Mouse (Mus musculus) kidney, postnatal 25 days (tissue): ENCODE data around the gene Btbd3.
"Not testable (repeated sequence)": the region's sequence is repeated elsewhere in the genome, so short reads cannot be mapped to it uniquely, and the experiment has no call there.

ENCODE experiments used
- DNase-seq, 2 experiments: peaks; one replicate each; pipeline ENCODE4 v3.0.0; 2021; ENCODE audit warnings: mixed read lengths in 2 of 2

The Btbd3 gene

DNA sequence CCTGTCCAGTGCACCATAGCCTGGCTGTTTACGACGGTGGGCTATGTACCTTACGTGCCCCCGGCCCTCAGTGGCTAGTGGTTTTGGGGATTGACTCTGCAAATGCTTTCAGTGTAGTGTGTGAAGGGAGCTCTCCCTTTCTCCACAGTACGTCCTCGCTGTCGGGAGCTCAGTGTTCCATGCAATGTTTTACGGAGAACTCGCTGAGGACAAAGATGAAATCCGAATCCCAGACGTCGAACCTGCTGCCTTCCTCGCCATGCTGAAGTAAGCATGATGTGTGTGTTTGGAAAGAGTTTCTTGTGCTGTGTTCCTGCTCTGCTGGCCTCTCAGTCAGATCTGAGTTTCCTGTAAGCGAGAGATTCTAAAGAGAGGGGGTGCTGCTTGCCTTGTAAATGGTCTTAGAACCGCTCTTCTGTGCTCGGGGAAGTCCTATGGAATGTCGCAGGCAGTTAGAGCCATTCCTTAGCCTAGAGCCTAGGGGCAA, 23.9 kb downstream of the Btbd3 start:
- peak in 1 of 2 experiments; percentile 28 for DNase-seq

DNA sequence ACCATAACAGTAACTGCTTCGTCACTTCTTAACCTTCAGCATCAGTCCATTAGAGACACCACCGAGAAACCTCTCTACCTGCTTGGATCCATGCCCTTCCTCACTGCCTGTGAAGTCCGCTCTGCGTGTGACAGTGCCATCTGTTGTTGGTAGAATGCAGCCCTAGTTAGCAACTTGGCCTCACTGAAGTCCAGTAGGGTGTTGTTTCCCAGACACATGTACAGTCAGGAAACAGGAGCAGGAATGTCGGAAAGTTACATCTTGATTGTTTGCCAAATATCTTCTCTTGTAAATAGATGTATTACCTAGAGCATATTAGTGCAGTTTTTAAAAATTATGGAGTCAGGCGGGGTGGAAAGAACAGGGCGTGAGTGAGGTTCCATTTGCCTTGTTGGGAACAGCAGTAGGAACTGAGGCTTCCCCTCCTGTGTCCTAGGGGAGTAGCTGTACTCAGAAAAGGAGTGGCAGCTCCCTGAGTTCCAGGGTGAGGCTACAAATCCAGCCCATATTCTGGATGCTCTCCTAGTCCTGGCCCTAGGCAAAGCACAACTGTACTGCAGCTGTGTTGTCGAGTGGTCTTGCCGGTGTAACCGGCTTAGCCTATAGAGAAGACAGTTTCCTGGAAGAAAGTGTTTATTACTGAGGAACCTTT, 25.3 kb downstream of the Btbd3 start:
- DNase-seq, result peak; percentile 52 to 62

DNA sequence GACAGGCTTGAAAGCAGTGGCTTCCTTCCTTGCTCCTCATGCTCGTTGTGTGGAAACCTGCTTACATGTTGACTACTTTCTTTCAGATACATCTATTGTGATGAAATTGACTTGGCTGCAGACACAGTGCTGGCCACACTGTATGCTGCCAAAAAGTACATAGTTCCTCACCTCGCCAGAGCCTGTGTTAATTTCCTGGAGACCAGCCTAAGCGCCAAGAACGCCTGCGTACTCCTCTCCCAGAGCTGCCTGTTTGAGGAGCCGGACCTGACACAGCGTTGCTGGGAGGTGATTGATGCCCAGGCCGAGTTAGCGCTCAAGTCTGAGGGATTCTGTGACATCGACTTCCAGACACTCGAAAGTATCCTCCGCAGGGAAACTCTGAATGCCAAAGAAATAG, 27.0 kb downstream of the Btbd3 start:
- peak in 1 of 2 experiments; percentile 47 for DNase-seq

DNA sequence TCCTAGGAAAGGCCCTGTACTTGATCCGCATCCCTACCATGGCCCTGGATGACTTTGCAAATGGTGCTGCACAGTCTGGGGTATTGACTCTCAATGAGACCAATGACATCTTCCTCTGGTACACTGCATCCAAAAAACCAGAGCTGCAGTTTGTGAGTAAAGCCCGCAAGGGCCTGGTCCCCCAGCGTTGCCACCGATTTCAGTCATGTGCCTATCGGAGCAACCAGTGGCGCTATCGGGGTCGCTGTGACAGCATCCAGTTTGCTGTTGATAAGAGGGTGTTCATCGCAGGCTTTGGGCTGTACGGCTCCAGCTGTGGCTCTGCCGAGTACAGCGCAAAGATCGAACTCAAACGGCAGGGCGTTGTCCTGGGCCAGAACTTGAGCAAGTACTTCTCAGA, 27.5 kb downstream of the Btbd3 start:
- peak in 1 of 2 experiments; percentile 28 for DNase-seq

DNA sequence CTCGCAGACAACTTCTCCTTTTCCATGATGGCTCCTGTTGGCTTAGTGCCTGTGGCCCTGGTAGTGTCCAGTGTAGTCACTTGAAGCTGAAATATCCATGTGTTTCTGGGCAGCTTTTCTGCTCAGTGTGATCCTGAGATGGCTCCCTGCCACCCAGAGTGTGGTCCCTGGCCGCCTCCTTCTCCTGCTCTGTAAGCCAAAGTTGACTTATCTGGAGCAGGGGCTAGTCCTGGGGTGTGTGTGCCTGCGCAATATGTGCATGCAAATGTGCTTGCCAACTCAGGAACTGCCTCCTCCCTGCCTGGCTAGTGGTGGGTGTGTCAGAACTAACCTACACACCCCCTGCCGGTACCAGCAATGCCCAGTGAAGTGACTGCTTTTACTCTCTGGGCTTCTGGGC, 29.4 kb downstream of the Btbd3 start:
- peak in 1 of 2 experiments; percentile 35 for DNase-seq

DNA sequence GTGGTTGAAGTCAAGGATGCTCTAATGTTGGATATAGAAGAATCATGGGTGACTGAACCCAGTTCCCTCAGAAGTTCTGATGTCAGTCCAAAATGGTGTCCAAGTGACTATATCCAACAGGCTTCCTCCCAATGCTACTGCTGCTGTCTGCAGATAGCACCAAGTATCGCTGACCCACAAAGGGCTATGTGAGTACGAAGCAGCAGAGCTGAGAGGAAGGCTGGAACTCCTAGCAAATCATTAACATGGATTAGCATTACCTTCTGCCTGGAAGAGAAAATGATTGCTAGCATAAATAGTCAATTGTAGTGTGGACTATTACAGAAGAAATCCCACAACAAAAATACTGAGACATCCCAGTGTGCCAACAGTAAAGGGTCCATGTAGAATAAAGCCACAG, 33.8 kb downstream of the Btbd3 start:
- peak in 1 of 2 experiments; percentile 44 for DNase-seq

DNA sequence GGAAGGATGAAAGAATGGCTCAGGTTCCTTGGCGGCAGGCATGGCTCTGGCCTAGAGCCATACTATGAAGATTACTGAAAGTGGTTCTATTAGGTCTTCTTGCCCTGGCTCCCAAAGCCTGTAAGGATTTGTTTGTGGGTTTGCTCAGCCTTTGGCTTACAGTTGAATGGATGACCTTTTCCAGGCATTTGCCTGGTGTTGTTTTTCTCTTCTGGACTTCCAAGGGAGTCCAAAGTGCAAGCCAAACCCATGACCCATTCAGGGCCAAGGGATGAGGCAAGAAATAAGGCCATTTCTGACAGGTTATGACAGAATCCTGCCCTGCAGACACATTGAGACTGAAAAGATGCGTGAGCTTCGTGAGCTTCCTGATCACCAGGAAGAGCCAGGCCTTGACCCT, 37.9 kb downstream of the Btbd3 start:
- DNase-seq, result peak; percentile 25 to 44

DNA sequence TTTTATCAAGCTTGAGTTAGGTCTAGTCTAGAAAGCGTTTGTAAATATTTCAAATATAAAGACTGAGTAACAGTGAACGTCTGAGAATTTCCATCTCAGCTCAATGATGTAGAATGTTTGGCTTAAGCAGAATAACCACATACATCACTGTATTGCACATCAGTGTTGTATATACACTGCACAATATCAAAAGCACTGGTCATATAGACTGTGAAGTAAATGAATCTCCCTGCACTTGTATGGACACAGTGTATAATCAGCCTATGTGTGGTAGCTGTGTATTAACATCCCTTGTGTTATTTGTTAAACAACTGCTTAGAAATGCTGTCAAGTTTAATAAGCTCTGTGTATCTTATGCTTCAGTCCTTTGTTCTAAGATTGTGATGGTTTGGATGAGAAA, 49.9 kb downstream of the Btbd3 start:
- no peak for DNase-seq

DNA sequence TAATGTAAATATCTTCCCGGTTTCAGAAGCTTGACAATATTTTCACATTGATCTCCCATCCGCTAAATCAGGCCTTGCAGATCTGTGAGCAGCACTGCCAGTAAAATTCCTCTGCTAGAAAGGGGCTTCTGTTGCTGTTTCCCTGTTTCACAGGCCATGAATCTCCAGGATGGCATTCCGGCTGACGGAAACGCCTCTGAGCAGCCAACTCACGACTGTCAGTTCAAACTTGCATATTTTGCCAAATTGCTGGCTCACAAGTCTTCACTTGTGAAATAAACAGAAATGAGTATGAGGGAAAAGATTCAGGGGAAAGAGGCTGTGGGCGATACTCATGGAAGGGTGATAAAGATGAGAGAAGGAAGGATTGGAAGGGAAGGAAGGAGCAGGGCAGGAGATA, 59.3 kb downstream of the Btbd3 start:
- DNase-seq, result no peak

DNA sequence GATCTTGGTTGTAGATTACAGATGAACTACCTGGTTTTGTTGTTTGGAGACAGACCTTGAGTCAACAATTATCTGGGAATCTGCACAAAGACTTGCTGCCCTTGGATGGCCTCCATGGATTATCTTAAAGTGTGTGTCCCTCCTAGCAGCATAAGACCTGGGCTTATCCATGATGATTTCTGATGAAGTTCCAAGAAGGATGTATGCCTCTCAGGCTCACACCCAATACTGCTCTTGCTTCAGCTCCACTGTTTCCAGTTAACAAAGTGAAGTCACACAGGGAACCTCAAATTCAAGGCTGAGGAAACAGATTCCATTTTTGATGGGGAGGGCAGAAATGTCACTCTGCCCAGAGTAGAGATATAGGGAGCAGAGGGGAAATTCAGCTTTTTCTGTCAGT, 64.0 kb downstream of the Btbd3 start:
- no peak for DNase-seq

DNA sequence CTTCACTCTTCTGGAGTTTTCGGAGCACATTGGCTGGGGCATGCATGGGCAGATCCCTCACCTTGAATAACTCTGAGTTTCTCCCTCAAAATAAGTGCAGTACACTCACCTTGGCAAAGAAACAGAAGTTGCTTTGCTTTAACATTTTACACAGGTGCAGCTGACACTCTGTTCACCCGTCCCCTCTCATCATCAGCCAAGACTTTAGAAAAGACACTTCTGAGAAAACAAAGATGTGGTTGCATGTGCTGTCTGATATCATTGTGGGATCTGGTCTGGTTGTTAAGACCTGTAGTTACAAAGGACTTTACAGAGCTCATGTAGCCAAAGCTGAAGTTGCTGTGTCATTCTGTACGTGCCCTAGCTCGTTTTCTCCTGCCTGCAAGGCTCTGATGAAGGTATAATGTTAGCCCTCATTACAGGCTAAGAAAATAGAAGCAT, 64.7 kb downstream of the Btbd3 start:
- no peak for DNase-seq

DNA sequence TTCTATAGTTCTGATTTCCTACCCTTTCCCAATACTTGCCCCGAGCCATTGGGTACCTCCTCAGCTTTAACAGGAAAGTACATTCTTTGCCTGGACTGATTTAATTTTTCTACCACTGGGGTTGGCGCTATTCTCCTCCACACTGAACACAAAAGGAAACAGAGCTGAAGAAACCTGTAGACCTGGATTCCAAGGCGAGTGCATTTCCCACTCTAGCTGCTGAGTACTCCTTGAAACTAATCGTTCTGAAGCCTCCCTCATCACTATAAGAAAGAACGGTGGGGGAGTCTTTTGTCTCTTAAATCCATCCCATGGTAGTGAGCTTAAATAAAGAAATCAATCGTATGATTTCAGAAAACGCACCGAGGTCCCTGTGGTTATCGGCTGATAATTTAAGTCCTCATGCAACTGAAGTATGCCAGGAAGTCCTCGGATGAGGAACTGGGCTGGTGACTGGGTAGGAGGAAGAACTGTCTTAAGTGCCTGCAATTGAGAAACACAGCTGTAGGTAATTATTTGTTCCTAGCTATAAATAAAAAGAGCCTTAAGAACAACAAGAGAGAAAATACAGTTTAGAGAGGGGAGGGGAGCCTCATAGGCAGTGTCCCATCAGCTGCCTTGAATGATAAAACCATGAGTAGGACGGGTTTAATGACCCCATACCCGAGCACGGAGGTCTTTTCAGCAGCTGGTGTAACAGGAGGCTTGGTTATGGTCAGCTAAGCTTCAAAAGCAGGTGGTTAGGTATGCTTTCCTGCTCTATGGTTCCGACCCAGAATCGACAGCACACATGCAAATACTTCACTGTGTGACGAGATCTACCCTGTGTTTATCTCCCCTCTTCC, 66.1 kb downstream of the Btbd3 start:
- DNase-seq, result no peak

DNA sequence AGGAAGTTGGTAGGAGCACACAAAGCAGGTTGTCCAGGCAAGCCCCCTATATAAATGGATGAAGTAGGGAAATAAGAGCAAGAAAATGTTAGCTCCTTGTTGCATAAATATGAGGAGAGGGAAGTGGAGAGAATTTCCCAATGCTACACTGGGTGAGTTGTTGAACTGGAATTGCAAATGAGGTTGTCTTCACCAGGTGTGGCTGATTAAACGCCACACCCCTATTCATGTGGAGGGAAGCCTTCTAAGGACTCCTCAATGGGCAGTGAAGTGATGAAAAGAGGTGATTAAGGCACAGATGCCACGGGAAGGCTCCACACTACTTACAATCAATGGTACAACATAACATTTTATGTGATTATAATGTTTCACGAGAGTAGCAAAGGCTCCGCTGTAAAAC, 70.0 kb downstream of the Btbd3 start:
- DNase-seq, result no peak

DNA sequence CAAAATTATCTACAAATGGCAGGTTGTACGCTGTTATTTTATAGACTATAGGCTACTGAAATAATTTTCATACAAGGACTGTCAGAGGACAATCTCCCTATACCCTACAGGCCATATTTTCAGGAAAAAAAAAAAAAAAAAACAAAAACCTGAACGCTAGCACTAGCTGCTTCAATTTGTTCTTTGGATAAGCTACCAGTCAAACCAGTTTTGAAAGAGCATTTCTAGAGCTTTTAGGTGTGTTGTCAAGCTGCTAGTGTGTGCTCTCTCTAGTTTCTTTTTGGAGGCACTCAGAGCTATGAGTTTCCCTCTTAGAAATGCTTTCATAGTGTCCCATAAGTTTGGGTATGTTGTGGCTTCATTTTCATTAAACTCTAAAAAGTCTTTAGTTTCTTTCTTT, 77.8 kb downstream of the Btbd3 start:
- DNase-seq, result not testable (repeated sequence)

DNA sequence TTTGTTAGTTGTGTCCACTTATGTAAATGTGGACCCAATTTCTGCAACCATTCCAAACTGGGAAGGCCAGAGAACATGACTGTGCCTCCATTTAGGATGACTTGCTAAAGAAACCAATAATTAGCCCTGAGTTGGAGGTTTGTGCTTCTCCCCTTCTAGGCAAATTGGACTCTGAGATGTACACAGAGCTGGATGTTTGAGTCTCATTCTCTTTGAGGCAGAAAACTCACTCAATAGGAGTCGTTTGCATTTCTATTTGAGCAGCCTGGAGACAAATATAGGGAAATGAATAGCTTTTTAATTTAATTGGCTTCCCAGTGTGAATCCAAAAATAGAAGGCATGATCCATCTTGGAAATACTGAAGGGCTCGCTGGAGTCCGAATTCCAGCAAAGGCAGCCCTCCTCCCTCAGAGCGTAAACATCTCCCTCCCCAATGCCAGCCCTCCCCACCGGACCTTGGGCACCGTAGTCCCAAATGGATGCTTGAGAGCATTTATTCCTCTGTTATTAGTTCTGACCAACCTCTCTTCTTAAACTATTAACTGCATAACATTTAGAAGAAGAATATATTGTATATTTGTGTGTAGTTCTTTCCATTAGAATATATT, 81.6 kb downstream of the Btbd3 start:
- no peak for DNase-seq

DNA sequence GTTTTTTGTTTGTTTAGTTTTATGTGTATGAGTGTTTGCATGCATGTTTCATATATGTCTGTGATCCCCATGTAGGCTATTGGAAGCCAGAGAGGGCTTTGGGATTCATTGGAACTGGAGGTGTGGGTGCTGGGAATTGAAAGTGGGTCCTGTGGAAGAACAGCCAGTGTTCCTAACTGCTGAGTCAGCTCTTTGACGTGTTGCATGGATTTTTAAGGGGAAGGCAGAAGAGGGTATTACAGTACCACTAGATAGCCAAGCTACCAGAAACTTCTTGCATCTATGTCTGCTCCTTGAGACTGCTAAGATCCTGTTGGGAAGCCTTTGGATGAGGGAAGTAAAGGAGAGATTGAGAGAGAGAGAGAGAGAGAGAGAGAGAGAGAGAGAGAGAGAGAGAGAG, 82.2 kb downstream of the Btbd3 start:
- DNase-seq, result no peak

DNA sequence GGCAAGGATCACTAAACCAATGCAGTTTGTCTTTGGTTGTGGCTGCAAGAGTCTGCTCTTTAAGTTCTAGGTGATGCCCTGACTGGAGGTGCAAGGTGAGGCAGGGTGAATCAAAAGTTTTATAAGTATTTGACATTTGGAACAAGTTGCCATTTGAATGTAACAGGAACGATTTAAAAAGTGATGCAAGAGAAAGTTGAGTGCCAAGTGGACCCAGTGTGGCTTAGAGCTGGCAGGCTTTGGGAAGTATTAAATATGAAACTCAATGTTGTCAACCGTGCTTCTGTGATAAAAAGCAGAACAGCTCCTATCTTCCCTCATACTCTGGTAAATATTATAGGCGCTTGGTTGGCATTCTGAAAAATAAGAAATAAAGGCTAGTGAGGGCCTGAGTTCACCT, 99.0 kb downstream of the Btbd3 start:
- DNase-seq, result no peak

DNA sequence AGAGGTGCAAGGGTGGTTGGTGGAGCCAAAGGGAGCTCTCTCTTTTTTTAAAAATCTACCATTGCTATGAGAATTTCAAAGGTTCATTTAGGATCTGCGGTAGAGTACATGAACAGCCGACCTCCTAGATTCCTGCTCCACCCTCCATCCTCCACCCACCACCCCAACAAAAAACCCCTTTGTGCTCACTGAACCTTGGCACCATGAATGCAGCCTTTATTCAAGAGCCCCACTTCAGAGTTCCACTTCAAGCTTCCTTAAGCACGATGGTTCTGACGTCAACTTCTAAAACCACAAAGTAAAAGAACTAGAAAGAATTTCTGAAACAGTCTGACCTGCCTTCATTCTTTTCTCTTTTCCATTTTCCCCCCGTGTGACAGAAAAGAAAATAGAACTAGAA, 106.1 kb downstream of the Btbd3 start:
- no peak for DNase-seq

DNA sequence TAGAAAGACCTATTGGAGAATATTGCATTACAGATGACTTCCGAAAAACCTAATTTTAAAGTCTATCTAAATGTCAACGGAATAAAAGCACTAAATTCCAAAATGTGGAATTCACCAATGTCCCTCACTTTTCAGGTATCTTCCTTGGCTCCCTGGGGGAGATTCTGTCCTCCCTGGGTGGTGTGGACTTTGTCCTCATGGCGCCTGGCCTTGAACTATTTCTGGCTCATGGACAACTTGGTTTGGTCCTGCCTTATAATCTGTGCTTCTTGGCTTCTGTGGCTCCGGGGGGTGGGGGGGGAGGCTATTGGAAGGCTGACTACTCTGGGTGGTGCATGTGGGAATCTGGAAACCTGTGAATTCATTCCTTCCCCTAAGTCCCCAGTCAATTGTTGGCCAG, 109.0 kb downstream of the Btbd3 start:
- DNase-seq, result peak; percentile 31 to 37

DNA sequence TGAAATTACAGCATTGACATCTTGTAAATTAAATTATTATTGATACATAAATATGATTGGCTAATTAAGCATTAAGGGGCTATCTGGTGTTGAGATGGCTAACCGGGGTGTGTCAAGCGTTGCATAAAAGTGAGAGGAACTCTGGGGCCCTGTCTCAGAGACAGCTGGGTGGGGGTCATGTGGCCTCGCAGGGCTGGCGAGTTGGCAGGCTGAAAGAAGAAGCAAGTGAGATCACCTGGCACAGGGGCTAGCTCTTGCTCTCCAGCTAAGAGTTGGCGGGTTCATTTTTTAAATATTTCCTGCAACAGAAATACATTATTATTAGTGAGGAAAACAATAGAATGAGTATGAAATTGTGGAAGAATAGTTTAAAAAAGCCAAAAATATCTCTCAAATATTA, 118.2 kb downstream of the Btbd3 start:
- no peak for DNase-seq

DNA sequence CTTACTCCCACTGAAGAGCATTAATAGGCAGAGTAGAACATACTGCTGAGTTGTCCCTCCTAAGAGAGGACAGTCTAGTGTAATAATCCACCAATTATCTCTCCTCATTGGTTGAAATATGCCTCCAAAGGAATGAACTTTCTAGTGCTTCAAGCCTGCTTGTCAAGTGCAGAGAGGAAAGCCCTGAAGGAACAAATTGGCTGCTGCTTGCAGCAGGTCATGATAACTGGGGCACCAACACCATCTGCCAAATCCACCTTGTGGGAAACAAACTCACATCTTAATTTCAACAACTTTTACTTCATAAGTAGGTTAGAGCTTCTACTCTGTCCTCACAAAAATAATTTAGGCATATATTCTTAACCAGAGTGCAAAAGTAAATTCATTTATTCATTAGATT, 122.5 kb downstream of the Btbd3 start:
- no peak for DNase-seq

DNA sequence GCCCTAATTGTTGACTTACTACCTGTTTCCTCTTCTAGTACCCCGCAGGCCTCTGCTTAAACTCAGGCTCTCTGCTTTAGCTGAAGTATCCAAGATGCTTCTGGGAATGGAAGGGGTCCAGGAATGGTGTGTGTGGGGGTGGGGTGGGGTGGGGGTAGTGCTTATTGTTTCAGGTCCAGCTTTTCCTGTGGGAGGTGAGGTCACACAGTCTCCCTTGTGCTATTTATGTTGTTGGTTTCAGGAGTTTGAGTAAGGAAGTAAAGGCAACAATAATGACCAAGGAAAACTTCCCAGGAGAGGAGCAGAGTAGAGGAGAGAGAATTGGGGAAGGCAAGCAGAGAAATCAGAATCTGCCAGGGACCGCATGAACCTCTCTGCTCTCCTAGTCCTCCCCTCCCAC, 128.4 kb downstream of the Btbd3 start:
- DNase-seq, result no peak

DNA sequence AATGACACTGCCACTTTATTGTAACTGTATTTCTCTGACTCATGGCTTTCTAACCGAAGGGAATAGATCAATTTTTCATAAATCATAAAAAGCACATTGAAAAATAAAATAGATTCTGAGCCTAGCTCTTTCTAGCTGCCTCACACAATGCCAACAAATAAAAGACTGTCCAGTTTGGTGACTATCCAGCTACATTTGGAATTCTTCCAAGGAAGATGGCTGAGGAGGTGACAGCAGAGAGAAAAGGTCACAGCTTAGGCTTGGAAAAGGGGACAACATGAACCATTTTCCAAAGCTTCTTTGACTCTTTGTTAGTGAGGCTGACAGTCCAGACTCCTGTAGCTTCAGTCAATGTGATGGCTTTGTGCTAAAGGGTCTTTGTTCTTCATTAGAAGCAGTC, 132.2 kb downstream of the Btbd3 start:
- no peak for DNase-seq

DNA sequence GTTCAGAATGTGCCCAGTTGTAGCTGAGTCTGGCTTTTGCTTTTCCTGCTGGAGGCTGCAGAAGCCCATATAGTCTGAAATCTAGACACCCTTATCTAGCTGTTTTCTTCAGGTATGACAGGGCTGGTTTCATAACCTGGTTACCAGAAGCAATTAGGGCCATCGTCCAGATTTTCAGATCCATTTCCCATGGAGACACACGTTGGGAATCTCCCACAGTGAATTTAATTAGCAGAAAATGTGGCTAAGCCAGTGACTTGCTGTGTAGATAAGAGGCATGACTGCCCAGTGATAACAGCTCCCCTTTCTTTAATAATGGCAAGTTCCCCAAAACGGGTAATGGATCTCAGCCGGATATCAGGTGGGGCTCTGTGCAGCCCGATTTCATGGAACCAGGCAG, 146.7 kb downstream of the Btbd3 start:
- no peak for DNase-seq
